Mouse (Mus musculus) monocyte, adult 5-6 weeks (primary cell): ENCODE results near the gene Jmjd6. TPM values are rescaled to one million over a fixed set of nuclear protein-coding genes. Genes with fewer than 3 reads are reported as not detected.
A peak's percentile ranks its signal among the peaks of the same experiment; 100 is the strongest.

Experiments used
- ATAC-seq: fragments of 153-309, 156-312 bp; replicated peaks from 2 replicates; pipeline ENCODE4 v1.8.0; 2017; ENCODE audit warnings: mild to moderate bottlenecking; ENCODE audit not compliant: low TSS enrichment, insufficient number of reproducible peaks, severe bottlenecking, poor library complexity, low FRiP score
- total RNA-seq: library from RNA; stranded (forward); fragments of 200-1000, 200-491, 200-594 nt; gene quantifications from 3 replicates; pipeline ENCODE4 v1.2.3, GENCODE M21; 2017

Gene Jmjd6
- 80.8 to 81.6 TPM (median 81.0 TPM) in 3 replicates for total RNA-seq

- peak; percentile 90 for ATAC-seq
Measured at GRCm38 (mm10) chr11:116843261-116844233, at the start of gene Jmjd6, which contains the start of gene Mettl23. TSS of gene Jmjd6 (minus strand) at chr11:116843449. TSS of gene Mettl23 (plus strand) at chr11:116843278.

GRCm38 (mm10) chr11:116887136-116887535 is 43.9 kb upstream of the Jmjd6 start:
- ATAC-seq: no peak

GRCm38 (mm10) chr11:116885275-116886151 is 42.3 kb upstream of the Jmjd6 start:
- ATAC-seq: peak; percentile 79

- ATAC-seq: no peak
Measured at GRCm38 (mm10) chr11:116884061-116884460, 40.8 kb upstream of the Jmjd6 start.

GRCm38 (mm10) chr11:116882446-116882845 is 39.2 kb upstream of the Jmjd6 start:
- ATAC-seq: no peak

- ATAC-seq: no peak
Measured at GRCm38 (mm10) chr11:116881440-116881839, 38.2 kb upstream of the Jmjd6 start.

GRCm38 (mm10) chr11:116880839-116881238 is 37.6 kb upstream of the Jmjd6 start:
- ATAC-seq: no peak

GRCm38 (mm10) chr11:116878454-116878853 is 35.2 kb upstream of the Jmjd6 start:
- no peak for ATAC-seq

- no peak for ATAC-seq
Measured at GRCm38 (mm10) chr11:116873987-116874386, 30.7 kb upstream of the Jmjd6 start.

- no peak for ATAC-seq
Measured at GRCm38 (mm10) chr11:116871538-116871937, 28.3 kb upstream of the Jmjd6 start.

GRCm38 (mm10) chr11:116869641-116870040 is 26.4 kb upstream of the Jmjd6 start:
- ATAC-seq: no peak

- no peak for ATAC-seq
Measured at GRCm38 (mm10) chr11:116869223-116869622, 26.0 kb upstream of the Jmjd6 start.

- ATAC-seq: no peak
Measured at GRCm38 (mm10) chr11:116868129-116868528, 24.9 kb upstream of the Jmjd6 start.

GRCm38 (mm10) chr11:116865945-116866585 is 22.8 kb upstream of the Jmjd6 start:
- no peak for ATAC-seq

GRCm38 (mm10) chr11:116864444-116864843 is 21.2 kb upstream of the Jmjd6 start:
- ATAC-seq: no peak

GRCm38 (mm10) chr11:116857183-116857850 is 14.1 kb upstream of the Jmjd6 start:
- ATAC-seq: no peak

GRCm38 (mm10) chr11:116854279-116854678 is 11.0 kb upstream of the Jmjd6 start:
- ATAC-seq: no peak

- ATAC-seq: peak; percentile 74
Measured at GRCm38 (mm10) chr11:116853512-116853928, 10.3 kb upstream of the Jmjd6 start.
